ENCODE assay signal across 1 mouse cellular context in genomic region chr11:87087142-87087541, GRCm38 (mm10).
TF ChIP-seq lines count a peak whose summit lies in the region.

No protein-coding gene starts in this region.

TF ChIP-seq in MEL, 35 proteins besides CTCF, POLR2A, EP300 and RAD21:
- TF ChIP-seq MAZ (IDR thresholded peaks at IDR 0.05; ENCODE audit: low read depth, low read length) (no peak), MYC (IDR thresholded peaks at IDR 0.05; ENCODE audit: low read depth, low read length) (no peak), USF1 (IDR thresholded peaks at IDR 0.05; ENCODE audit: low read depth, low read length) (no peak), ELF1 (IDR thresholded peaks at IDR 0.05; ENCODE audit: low read depth, low read length) (no peak), MXI1 (IDR thresholded peaks at IDR 0.05; ENCODE audit: low read depth, low read length) (no peak), GABPA (IDR thresholded peaks at IDR 0.05; ENCODE audit: low read depth, low read length) (no peak), TCF12 (IDR thresholded peaks at IDR 0.05; ENCODE audit: low read depth, low read length) (peak; percentile 49; the same call in 1 of the 2 replicates), JUND (IDR thresholded peaks at IDR 0.05; ENCODE audit: low read depth, low read length) (no peak), TBP (IDR thresholded peaks at IDR 0.05; ENCODE audit: low read depth, low read length) (no peak), ZNF384 (IDR thresholded peaks at IDR 0.05; ENCODE audit: low read depth, low read length) (peak; percentile 25), MAFK (IDR thresholded peaks at IDR 0.05; ENCODE audit: borderline replicate concordance, low read depth, low read length) (no peak), POLR2AphosphoS5 (IDR thresholded peaks at IDR 0.05; ENCODE audit: borderline replicate concordance, low read depth, low read length) (no peak), CHD2 (IDR thresholded peaks at IDR 0.05; ENCODE audit: low read length) (no peak), TAL1 (IDR thresholded peaks at IDR 0.05; ENCODE audit: low read length) (peak; percentile 89), RCOR1 (IDR thresholded peaks at IDR 0.05; ENCODE audit: low read depth, low read length) (no peak), SIN3A (IDR thresholded peaks at IDR 0.05; ENCODE audit: low read length) (no peak), GATA1 (IDR thresholded peaks at IDR 0.05; ENCODE audit: low read depth, low read length) (peak; percentile 45; the same call in 1 of the 2 replicates), E2F4 (IDR thresholded peaks at IDR 0.05; ENCODE audit: borderline replicate concordance, low read depth, low read length) (no peak), MYB (IDR thresholded peaks at IDR 0.05; ENCODE audit: low read depth, low read length) (no peak), CHD1 (IDR thresholded peaks at IDR 0.05; ENCODE audit: low read depth, low read length) (no peak), MEF2A (IDR thresholded peaks at IDR 0.05; ENCODE audit: extremely low read depth, insufficient replicate concordance, low read depth, low read length, poor library complexity, severe bottlenecking) (0 out of 2 replicates have a peak, but pooled peaks have one; percentile 4), ZC3H11A (IDR thresholded peaks at IDR 0.05; ENCODE audit: low read depth, low read length) (no peak), MAX (IDR thresholded peaks at IDR 0.05; ENCODE audit: low read length) (no peak), ZMIZ1 (IDR thresholded peaks at IDR 0.05; ENCODE audit: low read depth, low read length) (no peak; the same call in 1 of the 2 replicates), USF2 (IDR thresholded peaks at IDR 0.05; ENCODE audit: borderline replicate concordance in 1 of 2, insufficient read depth in 1 of 2, low read depth in 1 of 2, low read length in 2 of 2) (no peak), BHLHE40 (IDR thresholded peaks at IDR 0.05; ENCODE audit: borderline replicate concordance, low read depth, low read length) (0 out of 2 replicates have a peak, but pooled peaks have one; percentile 16), ETS1 (IDR thresholded peaks at IDR 0.05; ENCODE audit: low read depth, low read length) (peak; percentile 65), ZKSCAN1 (IDR thresholded peaks at IDR 0.05; ENCODE audit: low read depth, low read length) (no peak), HCFC1 (IDR thresholded peaks at IDR 0.05; ENCODE audit: low read depth, low read length) (no peak), KAT2A (conservative IDR thresholded peaks at IDR 0.05; ENCODE audit: low read depth, low read length) (no peak), UBTF (IDR thresholded peaks at IDR 0.05; ENCODE audit: borderline replicate concordance, insufficient read depth, low read depth, low read length) (no peak), NRF1 (IDR thresholded peaks at IDR 0.05; ENCODE audit: insufficient read depth, low read depth, low read length, poor library complexity, severe bottlenecking) (no peak), SMC3 (IDR thresholded peaks at IDR 0.05; ENCODE audit: low read depth, low read length) (no peak)
